Mouse (Mus musculus) right cerebral cortex, adult 2 months (tissue): ENCODE measurements around the gene Gmeb1.
"Not testable (repeated sequence)": the region's sequence is repeated elsewhere in the genome, so short reads cannot be mapped to it uniquely, and the experiment has no call there.

ENCODE experiments used
- DNase-seq, 2 experiments: peaks; one replicate each; pipeline ENCODE4 v3.0.0; 2021 to 2022; ENCODE audit warnings: low spot score in 2 of 2

Gmeb1 gene

GRCm38 (mm10) chr4:132261514-132262357 is at the start of gene Gmeb1:
Gene Gmeb1, minus strand, starts transcription at chr4:132261602.
- DNase-seq: peak; percentile 67 to 72

GRCm38 (mm10) chr4:132309849-132310472 is 48.6 kb upstream of the Gmeb1 start:
- DNase-seq: peak; percentile 35 to 53

- peak; percentile 27 to 43 for DNase-seq
Observed at GRCm38 (mm10) chr4:132309140-132309848, 47.9 kb upstream of the Gmeb1 start.

GRCm38 (mm10) chr4:132308437-132309139 is 47.2 kb upstream of the Gmeb1 start:
- peak; percentile 93 for DNase-seq

GRCm38 (mm10) chr4:132306004-132306403 is 44.6 kb upstream of the Gmeb1 start:
- no peak for DNase-seq

- DNase-seq: no peak
Observed at GRCm38 (mm10) chr4:132305276-132305675, 43.9 kb upstream of the Gmeb1 start.

GRCm38 (mm10) chr4:132303484-132303883 is 42.1 kb upstream of the Gmeb1 start:
- DNase-seq: not testable (repeated sequence)

- DNase-seq: peak; percentile 67 to 72
Observed at GRCm38 (mm10) chr4:132302939-132303479, 41.6 kb upstream of the Gmeb1 start, which contains the start of gene Rab42. Gene Rab42, minus strand, starts transcription at chr4:132303385.

- DNase-seq: no peak
Observed at GRCm38 (mm10) chr4:132301965-132302938, 40.9 kb upstream of the Gmeb1 start.

- DNase-seq: no peak
Observed at GRCm38 (mm10) chr4:132301486-132301885, 40.1 kb upstream of the Gmeb1 start.

GRCm38 (mm10) chr4:132299849-132300248 is 38.4 kb upstream of the Gmeb1 start:
- no peak for DNase-seq

GRCm38 (mm10) chr4:132295696-132296390 is 34.4 kb upstream of the Gmeb1 start:
- DNase-seq: no peak

- no peak for DNase-seq
Observed at GRCm38 (mm10) chr4:132293682-132294240, 32.4 kb upstream of the Gmeb1 start.

GRCm38 (mm10) chr4:132292988-132293387 is 31.6 kb upstream of the Gmeb1 start:
- DNase-seq: peak; percentile 37 to 48

- no peak for DNase-seq
Observed at GRCm38 (mm10) chr4:132291624-132292335, 30.4 kb upstream of the Gmeb1 start.

- DNase-seq: no peak
Observed at GRCm38 (mm10) chr4:132291056-132291455, 29.7 kb upstream of the Gmeb1 start.

GRCm38 (mm10) chr4:132288840-132289239 is 27.4 kb upstream of the Gmeb1 start:
- DNase-seq: not testable (repeated sequence)

GRCm38 (mm10) chr4:132275949-132276348 is 14.5 kb upstream of the Gmeb1 start:
- DNase-seq: no peak
